Mouse (Mus musculus) hindbrain, postnatal 0 days (tissue): ENCODE data around the gene Clec1a. TPM values are rescaled to one million over a fixed set of nuclear protein-coding genes. Genes with fewer than 3 reads are reported as not detected.
"Not testable (repeated sequence)": the region's sequence is repeated elsewhere in the genome, so short reads cannot be mapped to it uniquely, and the experiment has no call there.

Experiments used
- ATAC-seq: fragments of 200-750 bp; cut with Nextera tagmentation; 2 replicates; pipeline ENCODE4 v1.8.0; 2017; ENCODE audit warnings: mild to moderate bottlenecking, moderate TSS enrichment, moderate library complexity
- DNase-seq: peaks from one replicate; pipeline ENCODE4 v3.0.0-alpha.2; 2015; ENCODE audit warnings: low spot score
- H3K27ac ChIP-seq: fragments of 300-500 bp; sonication (generic); 2 replicates; pipeline ENCODE4 v1.5.1; 2014; ENCODE audit warnings: mild to moderate bottlenecking
- H3K27me3 ChIP-seq: fragments of 300-500 bp; sonication (generic); 2 replicates; pipeline ENCODE4 v1.6.1; 2014; ENCODE audit warnings: low read length, mixed read lengths; ENCODE audit not compliant: insufficient read depth
- H3K36me3 ChIP-seq: fragments of 300-500 bp; sonication (generic); 2 replicates; pipeline ENCODE4 v1.6.1; 2014; ENCODE audit warnings: low read length, mixed read lengths; ENCODE audit not compliant: insufficient read depth
- H3K4me1 ChIP-seq: fragments of 300-500 bp; sonication (generic); 2 replicates; pipeline ENCODE4 v1.6.1; 2014; ENCODE audit warnings: antibody characterized with exemption, low read length, mixed read lengths; ENCODE audit not compliant: insufficient read depth
- H3K4me2 ChIP-seq: fragments of 300-500 bp; sonication (generic); 2 replicates; pipeline ENCODE4 v1.6.1; 2014; ENCODE audit warnings: low read depth, mild to moderate bottlenecking, low read length, moderate library complexity, mixed read lengths
- H3K4me3 ChIP-seq: fragments of 300-500 bp; sonication (generic); 2 replicates; pipeline ENCODE4 v1.5.1; 2014; ENCODE audit warnings: low read length
- H3K9ac ChIP-seq: fragments of 300-500 bp; sonication (generic); replicated peaks from 2 replicates; pipeline ENCODE4 v1.6.1; 2014; ENCODE audit warnings: mild to moderate bottlenecking, low read length, moderate library complexity, mixed read lengths
- H3K9me3 ChIP-seq: fragments of 300-500 bp; sonication (generic); 2 replicates; pipeline ENCODE4 v1.6.1; 2016; ENCODE audit warnings: low read length, mixed read lengths
- CTCF ChIP-seq: IDR thresholded peaks from 2 replicates; pipeline ENCODE4 v1.5.1; 2016; ENCODE audit warnings: antibody characterized with exemption, control low read depth, low read depth
- WGBS: fragments of 180-500 bp; shearing (Covaris S2); extraction: QIAGEN DNeasy Blood & Tissue Kit; methylation state at CpG from one replicate; pipeline ENCODE4 v1.1.7; 2014; 5-methylcytosine and 5-hydroxymethylcytosine counted together
- polyA plus RNA-seq: library from polyadenylated mRNA; unstranded; fragments of >200 nt; fragmentation: Nextera tagmentation; extraction: Ambion mirVana; gene quantifications from 2 replicates; pipeline ENCODE4 v1.2.1, GENCODE M21; 2015
- total RNA-seq: library from RNA; depleted of rRNA; stranded (reverse); fragments of >200 nt; gene quantifications from 2 replicates; pipeline ENCODE4 v1.2.3, GENCODE M21; 2014; rRNA removed

The Clec1a gene
- 0.86 and 5.2 TPM in 2 replicates for total RNA-seq
- polyA plus RNA-seq, result 2.4 and 3.4 TPM in 2 replicates

DNA sequence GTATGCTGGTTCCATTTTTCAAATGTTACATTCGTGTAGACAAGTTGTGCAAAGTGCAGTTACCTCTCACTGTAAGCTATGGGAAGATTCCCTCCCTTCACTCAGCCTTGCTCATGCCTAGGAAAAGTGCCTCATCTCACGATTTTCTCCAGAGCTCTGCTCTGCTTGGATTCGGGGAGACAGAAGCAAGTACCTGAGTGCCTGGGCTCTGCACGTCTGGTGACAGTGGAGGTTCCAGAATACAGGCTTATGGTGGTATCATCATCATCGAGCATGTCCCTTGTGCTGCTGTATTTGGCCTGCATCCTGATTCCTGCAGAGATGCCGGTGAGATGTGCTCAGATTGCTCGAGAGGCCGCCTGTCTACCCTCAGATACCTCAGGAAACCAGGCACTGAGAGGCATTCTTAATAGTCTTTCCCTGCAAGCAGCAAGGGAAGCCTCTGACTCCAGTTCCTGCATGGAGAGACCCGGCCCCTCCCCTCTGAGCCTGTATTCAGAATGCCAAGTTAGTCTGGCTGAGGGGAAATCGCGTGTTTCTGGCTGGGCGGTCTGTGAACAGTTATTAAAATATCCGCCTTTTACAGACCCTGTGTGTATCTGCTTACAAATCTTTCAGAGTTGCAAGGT is at the start of gene Clec1a:
Gene Clec1a, minus strand, starts transcription at position 590 of the 629 bp plus-strand sequence.
- DNase-seq (peak; percentile 40), ATAC-seq (peak; percentile 70; the same call in 1 of the 2 replicates)
- TF ChIP-seq CTCF, result no peak
- H3K9me3 ChIP-seq, result no peaks in the 10 kb centered on the region
- peak within 1 kb of the TSS; percentile 4; the same call in 1 of the 2 replicates for H3K9ac ChIP-seq
- H3K4me3 ChIP-seq, result no peak within 1 kb of the TSS
- H3K4me2 ChIP-seq, result peak within 1 kb of the TSS; percentile 29; the same call in 1 of the 2 replicates
- no peaks in the 10 kb centered on the region for H3K27me3 ChIP-seq
- H3K27ac ChIP-seq, result peak within 1 kb of the TSS; percentile 36; the same call in 1 of the 2 replicates
- H3K4me1 ChIP-seq, result no peaks in the 10 kb centered on the region
- WGBS, result 37% methylated on average over 13 of the region's 13 CpGs
- H3K36me3 ChIP-seq, result no peaks in the 10 kb centered on the region

DNA sequence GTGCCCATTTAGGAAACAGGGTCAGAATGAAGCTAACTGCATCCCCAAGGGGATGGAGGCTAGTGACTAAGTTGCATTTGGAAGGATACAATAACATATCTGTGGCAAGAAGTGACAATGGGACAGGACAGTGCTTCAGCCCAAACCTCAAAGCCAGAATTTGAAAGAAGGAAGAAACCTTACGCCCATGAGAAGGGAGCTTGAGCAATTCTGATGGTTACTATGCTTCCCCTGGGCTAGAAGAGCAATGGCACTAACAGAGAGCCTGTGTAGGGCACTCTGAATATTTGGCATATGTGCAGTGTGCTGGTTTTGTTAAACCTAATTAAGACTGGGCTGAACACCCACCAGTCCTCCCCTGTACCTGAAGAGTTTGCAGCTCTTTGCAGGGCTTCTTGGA is 47.7 kb upstream of the Clec1a start:
- H3K4me1 ChIP-seq, H3K9ac ChIP-seq: not testable (repeated sequence)

DNA sequence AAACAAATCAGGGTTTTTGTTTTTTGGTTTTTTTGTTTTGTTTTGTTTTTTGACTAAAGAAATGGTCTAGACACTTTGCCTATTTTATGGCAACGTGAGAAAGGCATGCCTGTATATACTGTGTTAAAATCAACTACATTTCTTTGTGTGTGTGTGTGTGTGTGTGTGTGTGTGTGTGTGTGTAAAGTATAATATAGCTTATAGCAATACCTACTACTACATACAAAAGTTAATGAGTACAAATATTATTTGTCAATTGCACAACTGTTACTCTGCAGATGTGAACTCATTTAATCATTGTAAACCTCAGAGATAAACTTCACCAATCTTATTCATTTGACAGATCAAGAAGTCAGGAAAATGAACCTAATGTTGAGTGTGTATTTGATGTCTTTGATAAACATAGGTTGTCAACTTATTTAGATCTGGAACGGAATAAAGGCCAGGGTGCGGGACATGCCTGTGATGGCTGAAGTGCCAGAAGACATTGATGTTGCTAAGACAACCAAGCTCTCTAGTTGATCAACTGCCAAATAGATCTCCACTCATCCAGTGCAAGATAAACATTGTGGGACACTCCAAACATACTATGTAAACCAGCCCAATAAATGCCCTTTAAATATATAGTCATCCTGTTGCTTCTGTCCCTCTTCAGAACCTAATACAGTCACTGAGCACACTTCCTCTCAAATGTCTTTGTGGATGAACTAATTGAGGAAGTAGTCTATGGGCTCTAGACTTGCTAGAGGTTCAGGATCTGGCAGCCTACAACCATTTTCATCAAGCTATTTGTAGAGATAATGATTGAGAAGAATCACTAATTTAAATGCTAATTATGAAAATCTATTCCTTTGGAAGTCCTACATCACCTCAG is 45.8 kb upstream of the Clec1a start:
- Histone ChIP-seq H3K9me3 (0 out of 2 replicates have a peak, but pooled peaks cover 2% of the 10 kb centered on the region), H3K4me1 (no peaks in the 10 kb centered on the region), H3K9ac (no peak overlapping the region), H3K36me3 (no peaks in the 10 kb centered on the region), H3K27ac (no peak overlapping the region), H3K27me3 (no peaks in the 10 kb centered on the region), H3K4me2 (no peak overlapping the region), H3K4me3 (no peak overlapping the region)
- ATAC-seq, result no peak
- TF ChIP-seq CTCF, result no peak
- no peak for DNase-seq
- WGBS, result 82% methylated on average over 3 of the region's 3 CpGs

More for the DNA sequence above, 47.7 kb upstream of the Clec1a start:
- 85% methylated on average over 1 of the region's 1 CpGs for WGBS
- not testable (repeated sequence) for H3K27ac ChIP-seq, H3K4me2 ChIP-seq, DNase-seq, H3K4me3 ChIP-seq, H3K27me3 ChIP-seq, ATAC-seq, H3K36me3 ChIP-seq, H3K9me3 ChIP-seq

DNA sequence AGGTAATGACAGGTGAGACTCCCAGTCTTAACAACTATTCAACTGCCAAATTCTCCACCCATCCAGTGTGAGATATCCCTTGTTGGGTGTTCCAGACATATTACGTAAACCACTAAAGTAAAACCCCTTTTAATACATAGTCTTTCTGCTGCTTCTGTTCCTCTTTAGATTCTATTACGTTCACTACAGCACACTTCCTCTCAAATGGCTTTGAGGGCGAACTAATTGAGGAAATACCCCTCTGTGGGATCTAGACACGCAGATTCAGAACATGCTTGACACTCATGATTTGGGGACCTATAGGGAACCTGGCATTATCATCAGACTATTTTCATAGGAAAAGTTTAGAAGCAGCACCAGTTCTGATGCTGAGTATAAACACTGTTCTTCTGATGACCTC is 43.1 kb upstream of the Clec1a start:
- Histone ChIP-seq H3K4me1 (no peaks in the 10 kb centered on the region), H3K4me3 (no peak overlapping the region), H3K9ac (no peak overlapping the region), H3K9me3 (no peaks in the 10 kb centered on the region), H3K27me3 (no peaks in the 10 kb centered on the region), H3K27ac (no peak overlapping the region), H3K36me3 (no peaks in the 10 kb centered on the region), H3K4me2 (no peak overlapping the region)
- WGBS, result 86% methylated on average over 4 of the region's 4 CpGs
- DNase-seq, result no peak
- no peak for TF ChIP-seq CTCF
- no peak for ATAC-seq

DNA sequence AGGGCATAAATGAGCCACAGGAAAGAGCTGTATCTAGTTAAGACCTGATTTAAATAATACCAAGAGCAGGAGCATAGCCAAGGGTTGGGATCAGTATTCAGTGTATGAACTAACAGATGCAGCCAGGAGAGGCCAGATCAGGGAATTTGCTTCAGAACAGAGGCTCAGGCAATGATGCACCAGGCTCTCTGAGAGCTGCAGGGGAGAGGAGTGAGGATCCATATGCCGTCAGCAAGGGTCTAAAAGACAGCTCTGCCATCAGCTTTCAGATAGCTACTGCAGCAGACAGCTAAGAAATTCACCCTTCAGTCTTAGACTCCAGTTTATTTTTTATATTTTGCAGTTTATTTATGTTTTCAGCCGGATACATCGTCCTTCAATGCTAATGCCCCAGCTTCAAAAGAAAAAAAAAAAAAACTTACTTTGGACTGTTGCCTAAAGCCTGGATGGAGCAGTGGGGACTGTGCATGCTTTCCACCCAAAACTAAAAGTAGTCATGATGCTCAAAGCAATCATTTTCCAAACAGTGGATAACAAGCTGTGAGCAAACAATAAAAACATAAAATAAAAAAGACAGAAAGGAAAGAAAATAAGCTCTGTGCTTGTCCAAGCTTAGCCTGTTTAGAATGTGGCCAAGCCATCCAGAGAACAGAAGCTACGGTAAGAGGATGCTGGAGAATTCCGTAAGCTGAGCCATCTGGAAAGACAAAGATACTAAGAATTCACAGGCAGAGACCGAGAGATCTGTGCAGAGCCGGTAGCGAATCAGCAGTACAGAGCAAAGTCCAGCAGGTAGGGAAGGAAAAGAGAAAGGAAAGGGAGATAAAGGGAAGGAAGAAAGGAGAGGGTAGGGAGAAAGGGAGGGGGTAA is 28.5 kb upstream of the Clec1a start:
- no peaks in the 10 kb centered on the region for H3K9me3 ChIP-seq
- DNase-seq (peak; percentile 75), ATAC-seq (peak; percentile 94)
- no peaks in the 10 kb centered on the region for H3K4me1 ChIP-seq
- H3K4me3 ChIP-seq, result no peak overlapping the region
- peak overlapping the region; percentile 51 for H3K27ac ChIP-seq
- H3K4me2 ChIP-seq, result peak overlapping the region; percentile 25
- WGBS, result 42% methylated on average over 8 of the region's 8 CpGs
- H3K9ac ChIP-seq, result no peak overlapping the region
- no peaks in the 10 kb centered on the region for H3K36me3 ChIP-seq
- no peak for TF ChIP-seq CTCF
- no peaks in the 10 kb centered on the region for H3K27me3 ChIP-seq

DNA sequence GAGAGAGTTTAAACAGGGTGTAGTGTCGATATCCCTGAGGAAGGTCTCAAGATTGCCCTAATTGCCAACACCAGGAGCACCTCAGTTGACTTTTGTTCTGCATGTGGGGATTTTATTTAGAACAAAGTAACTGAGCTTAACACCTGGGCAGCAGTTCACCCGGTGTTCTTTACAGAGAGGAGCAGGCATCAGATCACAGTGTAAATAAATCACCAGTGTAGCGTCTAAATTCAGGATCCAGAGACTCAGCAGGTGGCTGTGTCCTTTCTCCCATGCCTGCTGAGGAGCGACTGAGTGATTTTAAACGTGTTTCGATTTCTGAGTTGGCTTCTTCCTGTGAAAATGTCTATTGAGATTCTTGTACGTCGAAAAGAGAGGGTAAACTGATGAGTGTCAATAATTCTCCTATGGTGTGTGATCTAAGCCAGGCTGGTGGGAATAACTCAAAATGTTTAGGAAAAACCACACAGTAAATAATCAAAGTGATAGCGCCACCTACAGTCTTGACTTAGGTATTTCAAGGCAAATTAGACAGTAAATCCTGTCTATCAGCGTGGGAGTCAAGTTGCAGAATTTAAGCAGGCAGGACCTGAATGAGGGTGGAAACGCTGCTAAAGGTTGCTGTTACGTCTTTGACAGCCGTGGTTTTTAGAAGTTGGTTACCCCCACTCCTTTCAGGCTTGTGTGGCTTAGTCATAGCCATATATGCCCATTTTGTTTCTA is 24.8 kb upstream of the Clec1a start:
- no peaks in the 10 kb centered on the region for H3K4me1 ChIP-seq
- 36% methylated on average over 13 of the region's 13 CpGs for WGBS
- H3K36me3 ChIP-seq, result no peaks in the 10 kb centered on the region
- no peak overlapping the region for H3K27ac ChIP-seq
- H3K4me3 ChIP-seq, result no peak overlapping the region
- H3K27me3 ChIP-seq, result no peaks in the 10 kb centered on the region
- TF ChIP-seq CTCF, result peak; percentile 70
- no peak overlapping the region for H3K9ac ChIP-seq
- H3K9me3 ChIP-seq, result no peaks in the 10 kb centered on the region
- no peak overlapping the region for H3K4me2 ChIP-seq
- peak; percentile 71 for DNase-seq
- ATAC-seq, result no peak
